Mouse (Mus musculus): Measurements from ENCODE around the gene 3110009E18Rik.

DNA sequence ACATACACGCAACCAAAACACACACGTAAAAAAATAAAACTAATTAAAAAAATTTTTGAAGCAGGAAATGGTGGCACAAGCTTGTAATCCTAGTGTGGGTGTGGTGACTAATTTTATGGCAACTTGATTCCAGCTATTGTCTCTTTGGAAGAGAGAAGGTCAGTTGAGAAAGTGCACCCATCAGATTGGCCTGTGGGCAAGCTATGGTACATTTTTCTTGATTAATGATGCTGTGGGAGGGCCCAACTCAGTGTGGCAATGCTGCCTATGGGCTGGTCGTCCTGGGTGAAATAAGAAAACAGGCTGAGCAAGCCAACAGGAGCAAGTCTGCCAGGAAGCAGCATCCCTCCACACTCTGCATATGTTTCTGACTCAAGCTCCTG lies 19.8 kb upstream of the 3110009E18Rik start:
- TF ChIP-seq EP300 (IDR thresholded peaks at IDR 0.05; ENCODE audit: low read depth) = no peak
- TF ChIP-seq CTCF (IDR thresholded peaks at IDR 0.05; ENCODE audit: low read depth) = no peak

All from liver, embryonic 14.5 days (tissue).